In the genomic region with DNA sequence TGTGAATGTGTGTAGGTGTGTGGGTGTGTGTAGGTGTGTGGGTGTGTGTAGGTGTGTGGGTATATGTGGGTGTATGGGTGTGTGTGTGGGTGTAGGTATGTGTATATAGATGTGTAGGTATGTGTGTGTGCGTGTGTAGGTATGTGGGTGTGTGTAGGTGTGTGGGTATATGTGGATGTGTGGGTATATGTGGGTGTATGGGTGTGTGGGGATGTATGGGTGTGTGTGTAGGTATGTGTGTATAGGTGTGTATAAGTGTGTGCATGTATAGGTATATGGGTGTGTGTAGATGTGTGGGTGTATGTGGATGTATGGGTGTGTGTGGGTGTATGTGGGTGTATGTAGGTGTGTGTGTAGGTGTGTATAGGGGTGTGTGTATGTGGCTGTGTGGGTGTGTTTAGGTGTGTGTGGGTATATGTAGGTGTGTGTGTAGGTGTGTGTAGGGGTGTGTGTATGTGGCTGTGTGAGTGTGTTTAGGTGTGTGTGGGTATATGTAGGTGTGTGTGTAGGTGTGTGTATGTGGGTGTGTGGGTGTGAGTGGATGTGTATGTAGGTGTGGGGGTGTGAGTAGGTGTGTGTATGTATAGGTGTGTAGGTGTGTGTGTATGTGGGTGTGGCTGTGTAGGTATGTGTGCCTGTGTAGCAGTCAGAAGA, we compare ENCODE assay signal across 27 mouse cellular contexts. TPM values are rescaled to one million over a fixed set of nuclear protein-coding genes. Genes with fewer than 3 reads are reported as not detected.
DNase-seq lines count a peak whose midpoint lies in the region; ATAC-seq lines count a peak whose summit lies in the region.
"Had no signal": no experiment of that assay in that cellular context is flagged by ENCODE, and none has a peak within 500 bp of the region (broad histone marks: within the 10 kb centered on the region; RNA-seq: fewer than 3 reads in every experiment).

No protein-coding gene starts in this region.

- no peak overlapping the region for H3K27ac ChIP-seq in intestine, embryonic 15.5 days
- no peak overlapping the region for H3K27ac ChIP-seq in intestine, embryonic 16.5 days (ENCODE audit: low read length)
- no peak overlapping the region for H3K27ac ChIP-seq in lung, embryonic 15.5 days
- no peak overlapping the region for H3K27ac ChIP-seq in embryonic facial prominence, embryonic 12.5 days
- no peak overlapping the region for H3K27ac ChIP-seq in embryonic facial prominence, embryonic 15.5 days (replicated peaks)
- H3K27ac ChIP-seq: forebrain, embryonic 10.5 days; hindbrain, embryonic 14.5 days; limb, embryonic 15.5 days; midbrain, embryonic 10.5 days; neural tube, embryonic 13.5 days had no signal

- H3K36me3 ChIP-seq in intestine, embryonic 15.5 days = no peaks in the 10 kb centered on the region
- no peaks in the 10 kb centered on the region for H3K36me3 ChIP-seq in intestine, embryonic 16.5 days (ENCODE audit: control insufficient read depth, insufficient read depth, low read length)
- no peaks in the 10 kb centered on the region for H3K36me3 ChIP-seq in lung, embryonic 15.5 days
- H3K36me3 ChIP-seq in embryonic facial prominence, embryonic 12.5 days = no peaks in the 10 kb centered on the region
- no peaks in the 10 kb centered on the region for H3K36me3 ChIP-seq in embryonic facial prominence, embryonic 15.5 days
- H3K36me3 ChIP-seq: forebrain, embryonic 10.5 days; G1E; heart, embryonic 12.5 days; limb, embryonic 15.5 days; midbrain, embryonic 10.5 days; neural tube, embryonic 13.5 days had no signal

- 0 out of 2 replicates have a peak, but pooled peaks have one; percentile 19 for ATAC-seq in intestine, embryonic 15.5 days
- no peak for ATAC-seq in intestine, embryonic 16.5 days
- peak; percentile 70; the same call in 1 of the 2 replicates for ATAC-seq in lung, embryonic 15.5 days (ENCODE audit: borderline replicate concordance, extremely low read depth, low FRiP score, low TSS enrichment)
- ATAC-seq in embryonic facial prominence, embryonic 12.5 days (ENCODE audit: insufficient number of reproducible peaks, insufficient read depth, low FRiP score, low TSS enrichment) = peak; percentile 55
- ATAC-seq in embryonic facial prominence, embryonic 15.5 days (ENCODE audit: insufficient number of reproducible peaks, low FRiP score, low TSS enrichment, low read depth) = peak; percentile 53; the same call in 1 of the 2 replicates
- ATAC-seq: Patski had no signal

- no peaks in the 10 kb centered on the region for H3K9me3 ChIP-seq in intestine, embryonic 15.5 days
- no peaks in the 10 kb centered on the region for H3K9me3 ChIP-seq in intestine, embryonic 16.5 days (ENCODE audit: control insufficient read depth, low read length)
- no peaks in the 10 kb centered on the region for H3K9me3 ChIP-seq in lung, embryonic 15.5 days
- no peaks in the 10 kb centered on the region for H3K9me3 ChIP-seq in embryonic facial prominence, embryonic 12.5 days
- no peaks in the 10 kb centered on the region for H3K9me3 ChIP-seq in embryonic facial prominence, embryonic 15.5 days (replicated peaks)
- H3K9me3 ChIP-seq: forebrain, embryonic 10.5 days; G1E; heart, embryonic 12.5 days; limb, embryonic 15.5 days; midbrain, embryonic 10.5 days; neural tube, embryonic 13.5 days had no signal

- 0 out of 2 replicates have a peak, but pooled peaks cover 8% of the 10 kb centered on the region for H3K4me1 ChIP-seq in intestine, embryonic 15.5 days (replicated peaks)
- peaks cover 13% of the 10 kb centered on the region for H3K4me1 ChIP-seq in intestine, embryonic 16.5 days (ENCODE audit: control insufficient read depth, insufficient read depth, low read length)
- 0 out of 2 replicates have a peak, but pooled peaks cover 4% of the 10 kb centered on the region for H3K4me1 ChIP-seq in lung, embryonic 15.5 days
- H3K4me1 ChIP-seq in embryonic facial prominence, embryonic 12.5 days = no peaks in the 10 kb centered on the region; the same call in 1 of the 2 replicates
- no peaks in the 10 kb centered on the region for H3K4me1 ChIP-seq in embryonic facial prominence, embryonic 15.5 days
- H3K4me1 ChIP-seq: neural tube, embryonic 13.5 days had no signal

- H3K27me3 ChIP-seq in intestine, embryonic 15.5 days (replicated peaks) = no peaks in the 10 kb centered on the region
- H3K27me3 ChIP-seq in intestine, embryonic 16.5 days (replicated peaks; ENCODE audit: control insufficient read depth, insufficient read depth, low read length) = no peaks in the 10 kb centered on the region
- no peaks in the 10 kb centered on the region for H3K27me3 ChIP-seq in lung, embryonic 15.5 days
- no peaks in the 10 kb centered on the region for H3K27me3 ChIP-seq in embryonic facial prominence, embryonic 12.5 days
- no peaks in the 10 kb centered on the region for H3K27me3 ChIP-seq in embryonic facial prominence, embryonic 15.5 days
- H3K27me3 ChIP-seq: CH12.LX; limb, embryonic 15.5 days; neural tube, embryonic 13.5 days; Patski had no signal

- no peak for DNase-seq in lung, postnatal 4 days
- DNase-seq in urinary bladder, postnatal 4 days (ENCODE audit: low spot score in 2 of 2) = no peak
- DNase-seq: adrenal gland, adult 2 months; B cell, adult 2 months; cerebellum, adult 11 months; cerebellum, postnatal 10 days; gastrocnemius, postnatal 25 days; heart, adult 18-20 months; heart, postnatal 10 days; kidney, adult 9 months; kidney, postnatal 36 days; lung, embryonic 14.5 days; thymus, postnatal 25 days had no signal

- H3K4me3 ChIP-seq in intestine, embryonic 15.5 days (replicated peaks) = no peak overlapping the region
- no peak overlapping the region for H3K4me3 ChIP-seq in intestine, embryonic 16.5 days (ENCODE audit: low read length)
- H3K4me3 ChIP-seq in lung, embryonic 15.5 days = no peak overlapping the region
- no peak overlapping the region for H3K4me3 ChIP-seq in embryonic facial prominence, embryonic 12.5 days
- no peak overlapping the region for H3K4me3 ChIP-seq in embryonic facial prominence, embryonic 15.5 days (replicated peaks)
- H3K4me3 ChIP-seq: forebrain, embryonic 10.5 days; heart, embryonic 12.5 days; limb, embryonic 15.5 days; midbrain, embryonic 10.5 days; neural tube, embryonic 13.5 days had no signal

- H3K9ac ChIP-seq in intestine, embryonic 15.5 days = no peak overlapping the region
- no peak overlapping the region for H3K9ac ChIP-seq in intestine, embryonic 16.5 days (ENCODE audit: low read depth, low read length)
- no peak overlapping the region for H3K9ac ChIP-seq in lung, embryonic 15.5 days
- peak overlapping the region; percentile 24; the same call in 1 of the 2 replicates for H3K9ac ChIP-seq in embryonic facial prominence, embryonic 12.5 days
- H3K9ac ChIP-seq in embryonic facial prominence, embryonic 15.5 days = no peak overlapping the region
- H3K9ac ChIP-seq: heart, embryonic 12.5 days; hindbrain, embryonic 14.5 days; limb, embryonic 15.5 days; lung, embryonic 14.5 days; neural tube, embryonic 13.5 days had no signal

- no peak overlapping the region for H3K4me2 ChIP-seq in intestine, embryonic 15.5 days (replicated peaks)
- H3K4me2 ChIP-seq in intestine, embryonic 16.5 days (ENCODE audit: low read depth, low read length) = no peak overlapping the region
- no peak overlapping the region for H3K4me2 ChIP-seq in lung, embryonic 15.5 days
- H3K4me2 ChIP-seq in embryonic facial prominence, embryonic 12.5 days (replicated peaks) = no peak overlapping the region
- no peak overlapping the region for H3K4me2 ChIP-seq in embryonic facial prominence, embryonic 15.5 days (replicated peaks)
- H3K4me2 ChIP-seq: heart, embryonic 12.5 days; hindbrain, embryonic 14.5 days; limb, embryonic 15.5 days; lung, embryonic 14.5 days; neural tube, embryonic 13.5 days had no signal

- WGBS in intestine, embryonic 15.5 days = 94% methylated on average over 1 of the region's 1 CpGs
- 90% methylated on average over 1 of the region's 1 CpGs for WGBS in intestine, embryonic 16.5 days
- 95% methylated on average over 1 of the region's 1 CpGs for WGBS in lung, embryonic 15.5 days
- 97% methylated on average over 1 of the region's 1 CpGs for WGBS in embryonic facial prominence, embryonic 12.5 days
- 97% methylated on average over 1 of the region's 1 CpGs for WGBS in embryonic facial prominence, embryonic 15.5 days

RNA-seq across cellular contexts. Expression of a gene that starts 5.9 kb away (rescaled TPM):
- polyA plus RNA-seq in intestine, embryonic 15.5 days (2015; fragmentation: Nextera tagmentation; extraction: Ambion mirVana) = 1.5 and 1.9 TPM in 2 replicates
- 3.3 and 5.2 TPM in 2 replicates for polyA plus RNA-seq in intestine, embryonic 16.5 days (2015; fragmentation: Nextera tagmentation; extraction: Ambion mirVana)
- polyA plus RNA-seq in lung, embryonic 15.5 days (2015; fragmentation: Nextera tagmentation; extraction: Ambion mirVana) = 0.18 and 0.25 TPM in 2 replicates
- polyA plus RNA-seq in embryonic facial prominence, embryonic 12.5 days (2016; fragmentation: Nextera tagmentation; extraction: Ambion mirVana) = not detected in 2 replicates
- 0.35 and 0.89 TPM in 2 replicates for polyA plus RNA-seq in embryonic facial prominence, embryonic 15.5 days (2015; fragmentation: Nextera tagmentation; extraction: Ambion mirVana)
- polyA plus RNA-seq: forebrain, embryonic 10.5 days; G1E; heart, embryonic 12.5 days; hindbrain, embryonic 14.5 days; lung, embryonic 14.5 days; midbrain, embryonic 10.5 days; neural tube, embryonic 13.5 days; Patski had no signal

RNA-seq across cellular contexts. Expression of a gene that starts 13.1 kb away (rescaled TPM):
- 69.3 and 76.8 TPM in 2 replicates for polyA plus RNA-seq in intestine, embryonic 15.5 days (2015; fragmentation: Nextera tagmentation; extraction: Ambion mirVana)
- polyA plus RNA-seq in intestine, embryonic 16.5 days (2015; fragmentation: Nextera tagmentation; extraction: Ambion mirVana) = 84.5 and 88.5 TPM in 2 replicates
- polyA plus RNA-seq in lung, embryonic 15.5 days (2015; fragmentation: Nextera tagmentation; extraction: Ambion mirVana) = 51.6 and 55.3 TPM in 2 replicates
- polyA plus RNA-seq in embryonic facial prominence, embryonic 12.5 days (2016; fragmentation: Nextera tagmentation; extraction: Ambion mirVana) = 47.1 and 50.5 TPM in 2 replicates
- polyA plus RNA-seq in embryonic facial prominence, embryonic 15.5 days (2015; fragmentation: Nextera tagmentation; extraction: Ambion mirVana) = 57.3 TPM in 2 replicates

RNA-seq across cellular contexts. Expression of a gene that starts 47.6 kb away (rescaled TPM):
- polyA plus RNA-seq in intestine, embryonic 15.5 days (2015; fragmentation: Nextera tagmentation; extraction: Ambion mirVana) = 29.4 and 31.9 TPM in 2 replicates
- polyA plus RNA-seq in intestine, embryonic 16.5 days (2015; fragmentation: Nextera tagmentation; extraction: Ambion mirVana) = 22.6 and 26.7 TPM in 2 replicates
- polyA plus RNA-seq in lung, embryonic 15.5 days (2015; fragmentation: Nextera tagmentation; extraction: Ambion mirVana) = 35.2 and 38.7 TPM in 2 replicates
- 38.1 and 38.4 TPM in 2 replicates for polyA plus RNA-seq in embryonic facial prominence, embryonic 12.5 days (2016; fragmentation: Nextera tagmentation; extraction: Ambion mirVana)
- 41.1 and 43.9 TPM in 2 replicates for polyA plus RNA-seq in embryonic facial prominence, embryonic 15.5 days (2015; fragmentation: Nextera tagmentation; extraction: Ambion mirVana)

RNA-seq across cellular contexts. Expression of a gene that starts 47.7 kb away (rescaled TPM):
- 53.5 TPM in 2 replicates for polyA plus RNA-seq in intestine, embryonic 15.5 days (2015; fragmentation: Nextera tagmentation; extraction: Ambion mirVana)
- polyA plus RNA-seq in intestine, embryonic 16.5 days (2015; fragmentation: Nextera tagmentation; extraction: Ambion mirVana) = 48.3 and 49.6 TPM in 2 replicates
- polyA plus RNA-seq in lung, embryonic 15.5 days (2015; fragmentation: Nextera tagmentation; extraction: Ambion mirVana) = 71.7 and 72.6 TPM in 2 replicates
- polyA plus RNA-seq in embryonic facial prominence, embryonic 12.5 days (2016; fragmentation: Nextera tagmentation; extraction: Ambion mirVana) = 92.2 and 97.5 TPM in 2 replicates
- 66.6 and 72.3 TPM in 2 replicates for polyA plus RNA-seq in embryonic facial prominence, embryonic 15.5 days (2015; fragmentation: Nextera tagmentation; extraction: Ambion mirVana)
